Mouse (Mus musculus): ENCODE measurements around the gene Fam49a. TPM values are rescaled to one million over a fixed set of nuclear protein-coding genes. Genes with fewer than 3 reads are reported as not detected.

The Fam49a gene
- polyA plus RNA-seq, 1 experiment from 2014 or later: 15.0 TPM

DNA sequence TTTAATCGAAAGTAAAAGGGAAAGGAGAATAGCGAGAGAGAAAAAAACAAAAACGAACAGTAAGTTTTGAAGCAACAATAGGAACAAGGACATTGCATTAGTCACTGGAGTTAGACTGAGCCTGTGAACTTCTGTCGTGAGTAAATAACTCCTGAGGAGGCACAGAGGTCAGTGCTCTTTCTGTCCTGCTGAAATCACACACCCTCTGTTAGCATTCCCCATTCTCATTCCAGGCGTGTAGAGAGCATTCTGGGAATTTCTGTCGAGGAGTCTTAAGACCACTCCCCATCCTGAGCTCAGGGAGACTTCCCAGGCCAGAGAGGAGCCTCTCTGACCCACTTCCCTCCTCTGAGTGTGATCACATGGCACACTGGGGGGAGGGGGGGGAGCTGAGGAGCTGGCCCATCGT is 16.5 kb downstream of the Fam49a start:
- Histone ChIP-seq H3K4me2 (ENCODE audit: low read length) (no peak overlapping the region), H3K36me3 (ENCODE audit: control insufficient read depth, insufficient read depth, low read length) (no peaks in the 10 kb centered on the region), H3K4me3 (ENCODE audit: low read depth, low read length) (no peak overlapping the region), H3K4me1 (replicated peaks; ENCODE audit: control insufficient read depth, insufficient read depth, low read length) (no peaks in the 10 kb centered on the region), H3K27me3 (replicated peaks; ENCODE audit: control insufficient read depth, insufficient read depth, low read length) (no peaks in the 10 kb centered on the region), H3K27ac (ENCODE audit: low read depth) (no peak overlapping the region), H3K9me3 (ENCODE audit: control insufficient read depth, low read length) (no peaks in the 10 kb centered on the region), H3K9ac (ENCODE audit: low read length) (no peak overlapping the region)
- WGBS: 63% methylated on average over 7 of the region's 7 CpGs
- no peak for DNase-seq (ENCODE audit: low spot score)
- no peak for ATAC-seq (replicated peaks; ENCODE audit: low FRiP score, low TSS enrichment, low read depth)

DNA sequence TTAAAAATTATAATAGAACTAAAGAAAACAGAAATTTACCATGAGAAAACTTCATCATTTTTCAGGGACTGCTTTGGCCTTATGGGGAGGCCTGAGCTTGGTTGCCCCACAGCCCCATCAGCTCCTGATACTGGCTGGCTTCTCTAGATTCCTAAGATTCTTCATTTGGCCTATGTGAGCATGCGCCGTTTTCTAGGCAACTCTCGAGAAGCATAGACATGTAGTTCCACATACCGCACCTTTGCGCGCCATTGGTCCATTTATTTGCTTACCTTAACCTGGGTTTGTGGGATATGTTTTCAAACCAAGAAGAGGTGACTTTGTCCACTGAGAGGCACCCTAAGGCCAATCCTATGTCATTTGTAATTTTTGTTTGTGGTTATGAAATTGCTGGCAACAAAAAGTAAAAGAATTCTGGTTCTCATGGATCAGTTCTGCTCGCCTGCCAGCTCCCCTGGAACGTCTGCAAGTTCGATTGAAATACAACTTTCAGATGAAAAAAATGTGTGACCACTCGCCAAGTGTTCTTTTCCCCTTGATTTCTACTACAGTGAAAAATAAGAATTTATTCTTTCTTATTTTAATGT is 21.9 kb downstream of the Fam49a start:
- Histone ChIP-seq H3K4me3 (ENCODE audit: low read depth, low read length) (no peak overlapping the region), H3K9ac (ENCODE audit: low read length) (no peak overlapping the region), H3K27me3 (replicated peaks; ENCODE audit: control insufficient read depth, insufficient read depth, low read length) (no peaks in the 10 kb centered on the region), H3K4me2 (ENCODE audit: low read length) (no peak overlapping the region), H3K9me3 (ENCODE audit: control insufficient read depth, low read length) (no peaks in the 10 kb centered on the region), H3K4me1 (replicated peaks; ENCODE audit: control insufficient read depth, insufficient read depth, low read length) (peaks cover 7% of the 10 kb centered on the region; the same call in 1 of the 2 replicates), H3K27ac (ENCODE audit: low read depth) (no peak overlapping the region), H3K36me3 (ENCODE audit: control insufficient read depth, insufficient read depth, low read length) (no peaks in the 10 kb centered on the region)
- ATAC-seq (replicated peaks; ENCODE audit: low FRiP score, low TSS enrichment, low read depth) (no peak), DNase-seq (ENCODE audit: low spot score) (no peak)
- 80% methylated on average over 10 of the region's 10 CpGs for WGBS

GRCm38 (mm10) chr12:12284521-12284920 is 22.6 kb downstream of the Fam49a start:
- no peak for ATAC-seq (replicated peaks; ENCODE audit: low FRiP score, low TSS enrichment, low read depth)
- H3K4me2 ChIP-seq (ENCODE audit: low read length): no peak overlapping the region
- H3K9me3 ChIP-seq (ENCODE audit: control insufficient read depth, low read length): no peaks in the 10 kb centered on the region
- H3K4me1 ChIP-seq (replicated peaks; ENCODE audit: control insufficient read depth, insufficient read depth, low read length): peaks cover 7% of the 10 kb centered on the region; the same call in 1 of the 2 replicates
- 80% methylated on average over 6 of the region's 6 CpGs for WGBS
- no peak overlapping the region for H3K4me3 ChIP-seq (ENCODE audit: low read depth, low read length)
- H3K27me3 ChIP-seq (replicated peaks; ENCODE audit: control insufficient read depth, insufficient read depth, low read length): no peaks in the 10 kb centered on the region
- DNase-seq (ENCODE audit: low spot score): no peak
- no peaks in the 10 kb centered on the region for H3K36me3 ChIP-seq (ENCODE audit: control insufficient read depth, insufficient read depth, low read length)
- no peak overlapping the region for H3K27ac ChIP-seq (ENCODE audit: low read depth)
- H3K9ac ChIP-seq (ENCODE audit: low read length): no peak overlapping the region

- H3K4me2 ChIP-seq (ENCODE audit: low read length): peak overlapping the region; percentile 37
- H3K4me1 ChIP-seq (replicated peaks; ENCODE audit: control insufficient read depth, insufficient read depth, low read length): peaks cover 7% of the 10 kb centered on the region; the same call in 1 of the 2 replicates
- DNase-seq (ENCODE audit: low spot score) (peak; percentile 57), ATAC-seq (replicated peaks; ENCODE audit: low FRiP score, low TSS enrichment, low read depth) (no peak; the same call in 1 of the 2 replicates)
- peak overlapping the region; percentile 25; the same call in 1 of the 2 replicates for H3K9ac ChIP-seq (ENCODE audit: low read length)
- peak overlapping the region; percentile 11; the same call in 1 of the 2 replicates for H3K4me3 ChIP-seq (ENCODE audit: low read depth, low read length)
- no peaks in the 10 kb centered on the region for H3K36me3 ChIP-seq (ENCODE audit: control insufficient read depth, insufficient read depth, low read length)
- WGBS: 33% methylated on average over 9 of the region's 9 CpGs
- no peaks in the 10 kb centered on the region for H3K27me3 ChIP-seq (replicated peaks; ENCODE audit: control insufficient read depth, insufficient read depth, low read length)
- H3K27ac ChIP-seq (ENCODE audit: low read depth): peak overlapping the region; percentile 66
- no peaks in the 10 kb centered on the region for H3K9me3 ChIP-seq (ENCODE audit: control insufficient read depth, low read length)
Observed at GRCm38 (mm10) chr12:12287131-12287786, 25.3 kb downstream of the Fam49a start.

DNA sequence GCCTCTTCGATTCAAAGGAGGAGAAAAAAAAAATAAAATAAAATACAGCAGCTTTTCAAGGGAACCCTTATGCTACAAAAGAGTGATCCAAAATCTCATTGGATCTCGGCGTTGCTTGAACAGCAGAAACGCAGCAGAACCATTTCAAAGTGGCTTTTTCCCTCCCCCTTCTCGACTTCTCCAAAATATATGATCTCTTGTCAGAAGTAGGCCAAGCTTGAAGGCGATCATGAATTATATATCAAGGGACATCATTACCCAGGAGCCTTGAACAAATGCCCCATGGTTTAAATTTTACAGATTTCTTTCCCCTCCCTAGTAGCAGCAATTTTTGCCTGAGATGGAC is 25.8 kb downstream of the Fam49a start:
- Histone ChIP-seq H3K4me3 (ENCODE audit: low read depth, low read length) (peak overlapping the region; percentile 11; the same call in 1 of the 2 replicates), H3K9ac (ENCODE audit: low read length) (peak overlapping the region; percentile 25; the same call in 1 of the 2 replicates), H3K4me2 (ENCODE audit: low read length) (peak overlapping the region; percentile 37), H3K36me3 (ENCODE audit: control insufficient read depth, insufficient read depth, low read length) (no peaks in the 10 kb centered on the region), H3K27ac (ENCODE audit: low read depth) (peak overlapping the region; percentile 66), H3K9me3 (ENCODE audit: control insufficient read depth, low read length) (no peaks in the 10 kb centered on the region), H3K4me1 (replicated peaks; ENCODE audit: control insufficient read depth, insufficient read depth, low read length) (peaks cover 7% of the 10 kb centered on the region; the same call in 1 of the 2 replicates), H3K27me3 (replicated peaks; ENCODE audit: control insufficient read depth, insufficient read depth, low read length) (no peaks in the 10 kb centered on the region)
- ATAC-seq (replicated peaks; ENCODE audit: low FRiP score, low TSS enrichment, low read depth) (no peak), DNase-seq (ENCODE audit: low spot score) (no peak)
- WGBS: 51% methylated on average over 6 of the region's 6 CpGs

- ATAC-seq (replicated peaks; ENCODE audit: low FRiP score, low TSS enrichment, low read depth) (no peak), DNase-seq (ENCODE audit: low spot score) (no peak)
- no peak overlapping the region for H3K27ac ChIP-seq (ENCODE audit: low read depth)
- H3K4me2 ChIP-seq (ENCODE audit: low read length): no peak overlapping the region
- 97% methylated on average over 1 of the region's 1 CpGs for WGBS
- H3K36me3 ChIP-seq (ENCODE audit: control insufficient read depth, insufficient read depth, low read length): no peaks in the 10 kb centered on the region
- H3K4me1 ChIP-seq (replicated peaks; ENCODE audit: control insufficient read depth, insufficient read depth, low read length): peaks cover 7% of the 10 kb centered on the region; the same call in 1 of the 2 replicates
- no peak overlapping the region for H3K4me3 ChIP-seq (ENCODE audit: low read depth, low read length)
- no peaks in the 10 kb centered on the region for H3K9me3 ChIP-seq (ENCODE audit: control insufficient read depth, low read length)
- H3K27me3 ChIP-seq (replicated peaks; ENCODE audit: control insufficient read depth, insufficient read depth, low read length): no peaks in the 10 kb centered on the region
- no peak overlapping the region for H3K9ac ChIP-seq (ENCODE audit: low read length)
Observed at GRCm38 (mm10) chr12:12288586-12288985, 26.6 kb downstream of the Fam49a start.

- 84% methylated on average over 3 of the region's 3 CpGs for WGBS
- no peak for DNase-seq (ENCODE audit: low spot score)
- H3K4me2 ChIP-seq (ENCODE audit: low read length): no peak overlapping the region
Observed at GRCm38 (mm10) chr12:12289636-12290035, 27.7 kb downstream of the Fam49a start.

GRCm38 (mm10) chr12:12292043-12292618 is 30.2 kb downstream of the Fam49a start:
- Histone ChIP-seq H3K9ac (ENCODE audit: low read length) (no peak overlapping the region), H3K9me3 (ENCODE audit: control insufficient read depth, low read length) (no peaks in the 10 kb centered on the region), H3K4me2 (ENCODE audit: low read length) (no peak overlapping the region), H3K36me3 (ENCODE audit: control insufficient read depth, insufficient read depth, low read length) (no peaks in the 10 kb centered on the region), H3K27me3 (replicated peaks; ENCODE audit: control insufficient read depth, insufficient read depth, low read length) (no peaks in the 10 kb centered on the region), H3K27ac (ENCODE audit: low read depth) (no peak overlapping the region), H3K4me3 (ENCODE audit: low read depth, low read length) (no peak overlapping the region), H3K4me1 (replicated peaks; ENCODE audit: control insufficient read depth, insufficient read depth, low read length) (peaks cover 5% of the 10 kb centered on the region; the same call in 1 of the 2 replicates)
- 43% methylated on average over 5 of the region's 5 CpGs for WGBS
- DNase-seq (ENCODE audit: low spot score) (no peak), ATAC-seq (replicated peaks; ENCODE audit: low FRiP score, low TSS enrichment, low read depth) (no peak)

More at GRCm38 (mm10) chr12:12289636-12290035, 27.7 kb downstream of the Fam49a start:
- Histone ChIP-seq H3K27me3 (replicated peaks; ENCODE audit: control insufficient read depth, insufficient read depth, low read length) (no peaks in the 10 kb centered on the region), H3K9ac (ENCODE audit: low read length) (no peak overlapping the region), H3K4me3 (ENCODE audit: low read depth, low read length) (no peak overlapping the region), H3K4me1 (replicated peaks; ENCODE audit: control insufficient read depth, insufficient read depth, low read length) (peaks cover 7% of the 10 kb centered on the region; the same call in 1 of the 2 replicates), H3K9me3 (ENCODE audit: control insufficient read depth, low read length) (no peaks in the 10 kb centered on the region), H3K27ac (ENCODE audit: low read depth) (no peak overlapping the region), H3K36me3 (ENCODE audit: control insufficient read depth, insufficient read depth, low read length) (no peaks in the 10 kb centered on the region)
- no peak for ATAC-seq (replicated peaks; ENCODE audit: low FRiP score, low TSS enrichment, low read depth)
